Mouse (Mus musculus) C2C12 (cell line): Measurements from ENCODE around the gene Hcn3.

Source experiments
- CTCF ChIP-seq: IDR thresholded peaks from one replicate; pipeline ENCODE4 v1.5.1; 2011; ENCODE audit not compliant: control insufficient read depth, insufficient read depth, insufficient read length
- MYOD1 ChIP-seq: IDR thresholded peaks from one replicate; pipeline ENCODE4 v1.6.1; 2011; ENCODE audit warnings: low read depth; ENCODE audit not compliant: control insufficient read depth, insufficient read length
- MYOG ChIP-seq: IDR thresholded peaks from one replicate; pipeline ENCODE4 v1.6.1; 2011; ENCODE audit not compliant: control insufficient read depth, insufficient read length; ENCODE audit errors: extremely low read depth

DNA sequence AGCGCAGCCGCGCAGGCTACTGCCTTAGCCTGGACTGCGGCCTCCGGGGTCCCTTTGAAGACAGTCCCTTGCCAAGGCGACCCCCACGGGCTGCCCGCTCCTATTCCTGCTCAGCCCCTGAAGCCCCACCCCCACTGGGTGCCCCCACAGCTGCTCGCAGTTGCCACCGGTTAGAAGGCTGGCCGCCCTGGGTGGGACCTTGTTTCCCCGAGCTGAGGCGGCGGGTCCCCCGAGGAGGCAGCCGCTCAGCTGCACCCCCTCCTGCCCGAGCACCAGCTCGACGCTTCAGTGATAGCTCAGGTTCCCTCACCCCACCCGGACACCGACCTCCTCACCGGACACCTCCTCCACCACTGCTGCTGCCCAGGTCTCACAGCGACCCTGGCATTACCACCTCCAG is 27.2 kb upstream of the Hcn3 start:
- no peak for TF ChIP-seq CTCF
- TF ChIP-seq MYOG, result no peak
- no peak for TF ChIP-seq MYOD1
